Comparison of ENCODE assay signal across 22 mouse cellular contexts in the genomic region with DNA sequence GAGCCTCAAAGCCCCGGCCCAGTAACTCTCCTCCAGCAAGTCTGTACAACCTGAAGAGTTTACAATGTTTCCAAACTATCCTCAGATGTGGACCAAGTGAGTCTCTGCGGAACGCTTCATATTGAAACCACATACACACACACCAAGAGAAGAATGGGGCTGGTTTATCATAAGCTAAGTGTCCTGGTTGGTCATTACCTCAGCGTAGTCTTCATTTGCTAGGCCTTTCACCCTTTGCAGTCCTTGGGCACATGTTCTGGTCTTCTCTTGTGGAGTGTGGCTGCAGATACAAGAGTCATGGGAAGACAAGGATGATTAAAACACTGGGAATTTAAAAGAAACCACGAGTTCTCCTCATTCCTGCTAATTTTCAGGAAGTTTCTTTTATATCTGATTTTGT. TPM values are rescaled to one million over a fixed set of nuclear protein-coding genes. Genes with fewer than 3 reads are reported as not detected.
"Had no signal": no experiment of that assay in that cellular context is flagged by ENCODE, and none has a peak within 500 bp of the region (broad histone marks: within the 10 kb centered on the region; RNA-seq: fewer than 3 reads in every experiment).

No protein-coding gene starts in this region.

- H3K9me3 ChIP-seq: lung, embryonic 15.5 days; midbrain, embryonic 10.5 days; midbrain, embryonic 12.5 days; neural tube, embryonic 13.5 days; neural tube, embryonic 15.5 days had no signal

- H3K4me3 ChIP-seq: lung, embryonic 15.5 days; midbrain, embryonic 10.5 days; midbrain, embryonic 12.5 days; myocyte; neural tube, embryonic 13.5 days; neural tube, embryonic 15.5 days had no signal

- H3K36me3 ChIP-seq: lung, embryonic 15.5 days; midbrain, embryonic 10.5 days; midbrain, embryonic 12.5 days; neural tube, embryonic 13.5 days; neural tube, embryonic 15.5 days had no signal

- H3K27me3 ChIP-seq: lung, embryonic 15.5 days; midbrain, embryonic 12.5 days; neural tube, embryonic 13.5 days; neural tube, embryonic 15.5 days had no signal

- H3K27ac ChIP-seq: lung, embryonic 15.5 days; macrophage; midbrain, embryonic 10.5 days; midbrain, embryonic 12.5 days; neural tube, embryonic 15.5 days had no signal

- H3K9ac ChIP-seq: liver, postnatal 0 days; lung, embryonic 15.5 days; midbrain, embryonic 12.5 days; neural tube, embryonic 13.5 days; neural tube, embryonic 15.5 days had no signal

- DNase-seq: liver, postnatal 0 days; lung, adult 2 months; lung, postnatal 14 days; lung, postnatal 36 days; midbrain, embryonic 14.5 days; retina, postnatal 1 day; right cerebral cortex, adult 18-20 months; right cerebral cortex, postnatal 25 days; right cerebral cortex, postnatal 4 days; spleen, adult 18-20 months; thymus, adult 18-20 months; thymus, postnatal 14 days; thymus, postnatal 36 days had no signal

- ATAC-seq: liver, postnatal 0 days; lung, postnatal 0 days; midbrain, embryonic 16.5 days had no signal

- H3K4me2 ChIP-seq: lung, embryonic 15.5 days; midbrain, embryonic 12.5 days; neural tube, embryonic 13.5 days; neural tube, embryonic 15.5 days had no signal

- H3K4me1 ChIP-seq: lung, embryonic 15.5 days; midbrain, embryonic 12.5 days had no signal

RNA-seq across cellular contexts. Expression of a gene that starts 34.2 kb away (rescaled TPM):
- polyA plus RNA-seq: macrophage had no signal
